Mouse (Mus musculus) E14TG2a.4 (cell line): ENCODE results near the gene Gad2.

Source experiments
- H3K27me3 ChIP-seq: 2 replicates; pipeline ENCODE4 v1.6.1; 2014; ENCODE audit warnings: low read length, control low read depth; ENCODE audit not compliant: insufficient read depth
- H3K36me3 ChIP-seq: 2 replicates; pipeline ENCODE4 v1.6.1; 2014; ENCODE audit warnings: low read length, control low read depth; ENCODE audit not compliant: insufficient read depth
- H3K4me1 ChIP-seq: replicated peaks from 2 replicates; pipeline ENCODE4 v1.6.1; 2014; ENCODE audit warnings: low read depth, low read length, control low read depth
- H3K4me3 ChIP-seq: replicated peaks from 2 replicates; pipeline ENCODE4 v1.5.1; 2014; ENCODE audit warnings: mild to moderate bottlenecking, low read length
- H3K9me3 ChIP-seq: 2 replicates; pipeline ENCODE4 v1.6.1; 2014; ENCODE audit warnings: low read length, control low read depth
- CTCF ChIP-seq: conservative IDR thresholded peaks from 2 replicates; pipeline ENCODE4 v1.5.1; 2014; ENCODE audit warnings: low read length
- NANOG ChIP-seq: IDR thresholded peaks from 2 replicates; pipeline ENCODE4 v1.6.1; 2014; ENCODE audit warnings: borderline replicate concordance, low read length, mixed read lengths
- POU5F1 ChIP-seq: IDR thresholded peaks from 2 replicates; pipeline ENCODE4 v1.6.1; 2014; ENCODE audit warnings: low read length, borderline replicate concordance

The Gad2 gene

DNA sequence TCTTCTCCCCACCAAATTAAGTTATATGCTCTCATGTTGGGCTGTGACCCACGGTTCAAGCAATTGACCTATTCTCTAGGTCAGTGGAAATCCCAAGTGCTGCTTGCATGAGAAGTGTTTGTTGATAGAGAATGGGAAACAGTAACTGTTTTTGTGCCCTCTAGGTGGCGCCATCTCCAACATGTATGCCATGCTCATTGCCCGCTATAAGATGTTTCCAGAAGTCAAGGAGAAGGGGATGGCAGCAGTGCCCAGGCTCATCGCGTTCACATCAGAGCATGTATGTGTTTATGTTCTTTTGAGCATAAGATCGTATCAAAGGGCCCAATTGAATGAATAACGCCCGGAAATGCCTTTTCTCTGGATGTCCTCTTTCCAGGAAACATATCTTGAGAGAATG lies 12.8 kb downstream of the Gad2 start:
- peaks cover 16% of the 10 kb centered on the region for H3K27me3 ChIP-seq
- H3K36me3 ChIP-seq = no peaks in the 10 kb centered on the region
- H3K4me1 ChIP-seq = no peaks in the 10 kb centered on the region
- no peaks in the 10 kb centered on the region for H3K9me3 ChIP-seq
- H3K4me3 ChIP-seq = no peak overlapping the region
- peak; percentile 71 for TF ChIP-seq CTCF
- TF ChIP-seq POU5F1 = no peak
- no peak for TF ChIP-seq NANOG

DNA sequence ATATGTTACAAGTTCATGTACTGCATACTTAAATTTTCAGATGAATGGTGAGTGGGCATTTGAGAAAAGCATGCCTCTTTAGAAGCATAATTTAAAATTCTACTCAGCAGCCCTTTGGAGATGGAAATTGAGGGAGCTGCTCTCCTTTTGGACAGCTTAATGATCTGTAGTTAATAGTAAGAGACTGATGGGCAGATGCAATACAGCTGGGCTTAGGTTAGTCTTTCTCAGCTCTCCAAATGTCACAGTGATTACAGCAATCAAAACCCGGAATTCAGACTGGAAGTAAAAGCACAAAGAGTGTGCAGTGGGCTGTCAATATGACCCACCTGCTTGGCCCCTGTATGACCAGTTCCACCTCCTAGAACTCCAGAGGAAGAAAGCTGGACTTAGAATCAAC lies 24.1 kb downstream of the Gad2 start:
- no peaks in the 10 kb centered on the region for H3K27me3 ChIP-seq
- no peak overlapping the region for H3K4me3 ChIP-seq
- no peaks in the 10 kb centered on the region for H3K9me3 ChIP-seq
- H3K36me3 ChIP-seq = no peaks in the 10 kb centered on the region
- H3K4me1 ChIP-seq = no peaks in the 10 kb centered on the region
- TF ChIP-seq POU5F1 = no peak
- no peak for TF ChIP-seq NANOG
- TF ChIP-seq CTCF = no peak

DNA sequence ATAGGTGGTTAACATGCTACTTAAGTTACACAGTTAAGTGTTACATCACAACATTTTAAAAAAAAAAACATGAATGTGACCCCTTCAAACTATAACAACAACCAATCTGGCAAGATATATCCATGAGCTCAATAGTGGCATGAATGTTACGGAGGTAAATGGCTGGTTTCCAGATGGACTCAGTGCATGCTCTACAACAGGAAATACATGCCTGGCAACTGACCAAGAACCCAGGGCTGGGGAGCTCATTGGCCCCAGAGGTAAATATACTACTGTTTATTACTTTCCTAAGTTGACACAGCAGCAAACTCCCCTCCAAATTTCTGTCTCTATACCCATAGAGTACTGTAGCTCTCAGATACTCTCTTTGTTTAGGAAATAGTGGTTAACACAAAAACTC lies 26.4 kb downstream of the Gad2 start:
- H3K4me1 ChIP-seq = no peaks in the 10 kb centered on the region
- H3K4me3 ChIP-seq = no peak overlapping the region
- TF ChIP-seq POU5F1 (no peak), CTCF (no peak), NANOG (no peak)
- H3K36me3 ChIP-seq = no peaks in the 10 kb centered on the region
- H3K9me3 ChIP-seq = no peaks in the 10 kb centered on the region
- no peaks in the 10 kb centered on the region for H3K27me3 ChIP-seq

DNA sequence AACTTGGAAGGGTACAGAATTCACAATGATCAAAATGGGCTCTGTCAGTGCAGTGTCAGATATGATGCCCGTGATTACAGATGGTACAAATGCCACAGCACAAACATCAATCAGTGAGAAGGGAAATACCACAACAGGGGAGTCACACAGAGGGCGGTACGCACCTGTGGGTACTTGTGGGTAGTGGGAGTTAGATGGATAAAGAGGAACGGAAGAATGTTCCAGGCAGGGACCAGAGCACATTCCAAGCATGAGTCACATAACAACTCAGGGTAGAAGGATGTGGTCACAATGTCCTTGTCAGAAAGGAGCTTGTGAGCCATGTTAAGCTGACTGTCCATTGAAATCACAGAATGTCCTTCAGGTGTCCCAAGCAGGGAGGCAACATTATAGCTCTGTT lies 29.8 kb downstream of the Gad2 start:
- H3K27me3 ChIP-seq = no peaks in the 10 kb centered on the region
- H3K4me1 ChIP-seq = no peaks in the 10 kb centered on the region
- no peak overlapping the region for H3K4me3 ChIP-seq
- H3K9me3 ChIP-seq = no peaks in the 10 kb centered on the region
- no peaks in the 10 kb centered on the region for H3K36me3 ChIP-seq
- TF ChIP-seq CTCF = no peak
- no peak for TF ChIP-seq POU5F1
- TF ChIP-seq NANOG = no peak

DNA sequence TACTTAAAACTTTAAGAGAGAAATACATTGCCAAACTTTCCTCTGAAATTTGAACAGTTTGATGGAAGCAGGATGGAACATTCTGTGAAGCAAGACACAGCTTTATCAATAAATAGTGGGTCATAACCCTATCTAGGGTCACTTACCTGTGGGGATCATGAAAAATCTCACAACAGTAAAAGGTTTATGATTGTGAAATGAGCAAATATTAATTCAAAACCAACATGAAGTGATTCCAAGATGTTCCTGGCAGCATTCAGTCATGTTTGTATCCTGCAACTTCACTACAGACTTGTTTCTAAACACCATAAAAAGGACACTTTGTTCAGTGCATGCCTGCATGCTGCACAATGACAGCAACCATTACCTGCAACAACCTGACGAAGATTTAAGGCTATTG lies 41.7 kb downstream of the Gad2 start:
- Histone ChIP-seq H3K27me3 (no peaks in the 10 kb centered on the region), H3K36me3 (no peaks in the 10 kb centered on the region), H3K4me3 (no peak overlapping the region), H3K4me1 (no peaks in the 10 kb centered on the region), H3K9me3 (peaks cover 13% of the 10 kb centered on the region)
- TF ChIP-seq POU5F1 (no peak), NANOG (no peak), CTCF (no peak)

DNA sequence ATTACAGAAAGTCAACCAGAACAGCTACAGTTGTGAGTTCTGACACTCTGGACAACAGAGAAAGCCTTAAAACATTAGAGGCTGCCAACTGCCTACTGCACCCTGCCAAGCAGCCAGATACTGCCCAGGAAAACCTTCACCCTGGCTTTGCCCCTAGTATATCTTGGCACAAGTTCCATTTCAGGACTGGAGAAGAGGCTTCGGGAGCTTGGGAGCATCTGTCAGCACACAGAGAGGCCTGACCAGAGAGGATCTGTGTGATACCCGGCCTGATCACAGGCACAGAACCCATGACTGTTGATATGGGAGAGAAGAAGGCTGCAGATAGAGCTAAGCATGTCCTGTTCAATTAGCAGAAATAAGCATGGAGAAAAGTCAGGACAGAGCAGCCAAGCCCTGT lies 48.4 kb downstream of the Gad2 start:
- Histone ChIP-seq H3K27me3 (no peaks in the 10 kb centered on the region), H3K4me1 (no peaks in the 10 kb centered on the region), H3K4me3 (no peak overlapping the region), H3K36me3 (no peaks in the 10 kb centered on the region), H3K9me3 (peaks cover 7% of the 10 kb centered on the region)
- TF ChIP-seq CTCF (no peak), NANOG (no peak), POU5F1 (no peak)

DNA sequence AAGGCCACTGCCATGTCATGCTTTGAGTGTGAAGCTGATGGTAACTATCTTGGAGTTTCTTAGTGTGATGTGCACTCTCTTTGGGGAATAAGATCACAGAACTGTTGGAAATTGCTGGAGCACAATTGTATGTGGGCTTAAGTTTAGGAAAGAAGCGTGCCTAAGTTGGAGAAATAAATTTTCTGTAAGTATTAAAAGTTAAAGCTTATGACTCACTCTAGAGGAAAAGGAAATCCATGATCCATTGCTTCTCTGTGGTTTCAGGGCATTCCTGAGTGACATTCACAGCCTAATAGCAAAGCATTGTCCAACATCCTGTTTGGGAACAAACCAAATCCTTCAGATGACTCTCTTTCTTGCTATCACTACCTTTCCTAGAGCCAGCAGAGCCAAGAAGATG lies 49.3 kb downstream of the Gad2 start:
- TF ChIP-seq NANOG (no peak), POU5F1 (no peak), CTCF (no peak)
- Histone ChIP-seq H3K4me3 (no peak overlapping the region), H3K9me3 (peaks cover 7% of the 10 kb centered on the region), H3K36me3 (no peaks in the 10 kb centered on the region), H3K27me3 (no peaks in the 10 kb centered on the region; the same call in 1 of the 2 replicates), H3K4me1 (no peaks in the 10 kb centered on the region)

DNA sequence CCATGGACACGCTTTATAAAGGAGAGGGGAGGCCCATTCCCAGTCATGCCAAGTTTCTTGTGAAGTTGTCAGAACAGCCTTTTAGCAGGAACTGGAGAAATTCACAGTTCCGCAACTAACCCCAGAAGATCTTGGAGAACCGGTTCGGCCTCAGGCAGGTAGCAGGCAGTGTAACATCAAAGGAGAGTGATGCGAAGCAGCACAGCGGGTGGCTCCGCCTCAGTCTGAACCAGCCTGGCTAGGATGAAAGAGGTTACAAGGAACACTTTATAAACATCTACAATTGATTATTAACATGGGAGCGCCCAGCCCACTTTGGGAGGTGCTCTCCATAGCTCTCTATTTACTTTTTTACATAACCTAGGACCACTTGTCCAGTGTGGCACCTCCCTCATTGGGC lies 55.1 kb downstream of the Gad2 start:
- TF ChIP-seq NANOG (no peak), CTCF (no peak), POU5F1 (no peak)
- 0 out of 2 replicates have a peak, but pooled peaks cover 3% of the 10 kb centered on the region for H3K4me1 ChIP-seq
- peaks cover under 1% of the 10 kb centered on the region; the same call in 1 of the 2 replicates for H3K9me3 ChIP-seq
- no peaks in the 10 kb centered on the region for H3K36me3 ChIP-seq
- H3K4me3 ChIP-seq = no peak overlapping the region
- no peaks in the 10 kb centered on the region; the same call in 1 of the 2 replicates for H3K27me3 ChIP-seq

DNA sequence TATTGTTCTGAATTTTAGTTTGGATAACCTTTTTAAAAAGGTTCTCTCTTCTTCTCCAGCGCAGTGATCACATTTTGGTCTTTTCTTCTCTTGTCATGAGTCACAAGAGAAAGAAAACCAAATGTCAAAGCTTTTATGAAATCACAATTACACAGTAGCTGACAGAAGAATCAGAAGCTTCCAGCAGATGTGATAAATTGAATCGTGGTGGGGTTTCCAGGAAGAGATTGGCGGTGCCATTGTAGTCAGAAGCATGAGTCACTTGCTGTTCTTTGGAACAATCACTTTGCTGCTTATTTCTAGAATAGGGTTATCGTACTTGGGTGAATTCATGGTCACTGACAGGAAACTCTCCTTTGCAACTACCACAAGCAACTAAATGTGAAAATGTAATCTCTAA lies 57.9 kb downstream of the Gad2 start:
- TF ChIP-seq CTCF (no peak), NANOG (no peak), POU5F1 (no peak)
- Histone ChIP-seq H3K4me3 (no peak overlapping the region), H3K9me3 (no peaks in the 10 kb centered on the region), H3K36me3 (no peaks in the 10 kb centered on the region), H3K4me1 (0 out of 2 replicates have a peak, but pooled peaks cover 3% of the 10 kb centered on the region), H3K27me3 (no peaks in the 10 kb centered on the region; the same call in 1 of the 2 replicates)
